Mouse (Mus musculus): ENCODE results near the gene Fcgr3. TPM values are rescaled to one million over a fixed set of nuclear protein-coding genes. Genes with fewer than 3 reads are reported as not detected.
"Not testable (repeated sequence)": the region's sequence is repeated elsewhere in the genome, so short reads cannot be mapped to it uniquely, and the experiment has no call there.

The Fcgr3 gene
- polyA plus RNA-seq, 1 experiment from 2014 or later: 37.4 TPM

DNA sequence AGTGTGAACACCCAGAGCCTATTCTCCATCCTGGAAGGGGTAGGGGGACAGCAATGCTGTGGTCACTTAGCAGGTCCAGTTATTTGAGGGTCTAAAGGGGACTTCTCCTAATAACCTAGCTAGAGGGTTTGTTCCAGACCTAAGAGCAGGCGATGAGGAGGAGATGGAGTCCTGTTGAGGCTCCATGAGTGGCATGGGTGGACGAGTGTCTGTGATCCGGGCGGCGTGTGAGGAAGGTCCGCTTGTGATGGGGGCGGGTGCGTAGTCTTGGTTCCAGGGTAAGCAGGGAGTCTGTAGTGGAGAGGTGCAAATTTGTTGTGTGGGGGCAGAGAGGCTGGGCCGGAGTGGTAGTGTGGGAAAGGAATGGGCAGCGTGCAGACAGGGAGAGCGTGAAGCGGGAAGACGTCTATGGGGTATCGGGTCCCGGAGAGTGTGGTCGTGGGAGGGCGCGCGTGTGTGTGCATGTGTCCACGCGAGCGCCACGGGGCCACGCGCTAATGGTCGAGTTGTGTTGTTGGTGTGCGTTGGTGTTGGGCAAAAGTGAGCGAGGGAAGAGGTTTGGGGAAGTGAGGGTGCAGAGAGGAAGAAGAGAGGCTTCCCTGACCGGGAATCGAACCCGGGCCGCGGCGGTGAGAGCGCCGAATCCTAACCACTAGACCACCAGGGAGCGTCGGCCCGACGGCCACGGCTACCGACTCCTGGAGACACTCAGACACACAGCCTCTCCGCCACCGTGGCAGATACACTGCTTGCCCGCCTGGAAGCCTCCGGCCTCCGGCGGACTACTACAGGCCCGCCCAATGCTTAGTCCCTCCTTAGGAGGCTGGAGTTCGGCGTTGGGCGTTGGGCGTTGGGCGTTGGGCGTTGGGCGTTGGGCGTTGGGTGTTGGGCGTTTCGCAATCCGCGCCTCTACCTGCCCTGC lies 905 bp downstream of the Fcgr3 start:
- not testable (repeated sequence) for H3K9ac ChIP-seq (replicated peaks; ENCODE audit: low read depth)

DNA sequence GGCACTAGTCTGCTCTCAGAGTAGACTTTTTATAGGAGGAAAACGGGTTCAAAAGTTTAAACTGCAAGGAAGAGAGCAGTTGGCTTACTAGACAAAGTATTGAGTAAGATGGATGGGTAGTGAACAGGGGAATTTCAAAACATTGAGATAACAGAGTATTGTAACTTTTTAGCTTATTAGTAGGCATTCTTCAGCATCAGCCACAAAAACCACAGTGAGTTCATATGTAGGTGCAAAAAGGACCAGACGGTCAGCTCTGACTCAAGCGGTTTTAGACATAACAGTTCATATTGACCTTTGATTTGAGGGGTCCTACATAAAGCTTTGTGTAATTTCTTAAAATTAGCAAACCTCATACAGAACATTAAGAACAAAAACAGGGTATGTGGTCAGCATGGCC lies 3.2 kb downstream of the Fcgr3 start:
- Histone ChIP-seq H3K9ac (replicated peaks; ENCODE audit: low read depth) (no peak overlapping the region), H3K27me3 (replicated peaks; ENCODE audit: insufficient read depth, low read length) (peaks cover 8% of the 10 kb centered on the region; the same call in 1 of the 2 replicates), H3K36me3 (ENCODE audit: insufficient read depth, low read length) (no peaks in the 10 kb centered on the region), H3K4me3 (ENCODE audit: low read depth, low read length) (no peak overlapping the region), H3K27ac (ENCODE audit: low read length) (no peak overlapping the region), H3K4me2 (replicated peaks; ENCODE audit: low read depth, low read length) (no peak overlapping the region), H3K4me1 (ENCODE audit: insufficient read depth, low read depth, low read length) (no peaks in the 10 kb centered on the region; the same call in 1 of the 2 replicates), H3K9me3 (ENCODE audit: low read length) (no peaks in the 10 kb centered on the region)
- 46% methylated on average over 3 of the region's 3 CpGs for WGBS
- DNase-seq (ENCODE audit: low spot score) (no peak), ATAC-seq (no peak)
- TF ChIP-seq CTCF (IDR thresholded peaks at IDR 0.05): no peak
- no peak for TF ChIP-seq EP300 (IDR thresholded peaks at IDR 0.05)

More for the DNA sequence above, 905 bp downstream of the Fcgr3 start:
- Histone ChIP-seq H3K4me3 (ENCODE audit: low read depth, low read length) (peak overlapping the region; percentile 29), H3K27me3 (replicated peaks; ENCODE audit: insufficient read depth, low read length) (peaks cover 12% of the 10 kb centered on the region; the same call in 1 of the 2 replicates), H3K4me2 (replicated peaks; ENCODE audit: low read depth, low read length) (peak overlapping the region; percentile 40)
- ATAC-seq: peak; percentile 76
- H3K9me3 ChIP-seq (ENCODE audit: low read length); H3K27ac ChIP-seq (ENCODE audit: low read length); H3K4me1 ChIP-seq (ENCODE audit: insufficient read depth, low read depth, low read length); DNase-seq (ENCODE audit: low spot score); H3K36me3 ChIP-seq (ENCODE audit: insufficient read depth, low read length): not testable (repeated sequence)
- 8% methylated on average over 37 of the region's 61 CpGs for WGBS

DNA sequence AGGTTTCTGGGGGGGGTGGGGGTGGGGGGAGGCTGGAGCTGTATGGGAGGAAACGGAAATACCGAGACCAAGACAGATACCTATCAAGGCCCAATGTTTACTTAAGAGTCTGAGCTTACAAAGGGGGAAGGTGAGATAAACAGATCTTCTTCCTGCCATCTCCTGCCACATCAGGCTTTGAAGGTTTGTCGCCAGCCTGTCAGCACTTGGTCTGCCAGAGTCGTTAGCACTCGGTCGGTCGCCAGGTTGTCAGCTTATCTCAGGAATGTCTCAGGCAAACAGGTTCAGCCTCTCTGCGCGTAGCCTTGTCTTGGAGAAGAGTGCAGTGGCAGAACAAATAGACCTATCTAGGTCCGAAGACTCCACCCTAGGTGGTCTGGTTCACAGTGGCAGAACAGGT lies 4.3 kb downstream of the Fcgr3 start:
- Histone ChIP-seq H3K27ac (ENCODE audit: low read length) (no peak overlapping the region), H3K9me3 (ENCODE audit: low read length) (no peaks in the 10 kb centered on the region), H3K27me3 (replicated peaks; ENCODE audit: insufficient read depth, low read length) (peaks cover 4% of the 10 kb centered on the region; the same call in 1 of the 2 replicates), H3K36me3 (ENCODE audit: insufficient read depth, low read length) (no peaks in the 10 kb centered on the region), H3K4me3 (ENCODE audit: low read depth, low read length) (no peak overlapping the region), H3K4me1 (ENCODE audit: insufficient read depth, low read depth, low read length) (no peaks in the 10 kb centered on the region; the same call in 1 of the 2 replicates), H3K4me2 (replicated peaks; ENCODE audit: low read depth, low read length) (peak overlapping the region; percentile 30; the same call in 1 of the 2 replicates), H3K9ac (replicated peaks; ENCODE audit: low read depth) (no peak overlapping the region)
- WGBS: 8% methylated on average over 10 of the region's 10 CpGs
- DNase-seq (ENCODE audit: low spot score) (peak; percentile 59), ATAC-seq (peak; percentile 10; the same call in 1 of the 2 replicates)
- TF ChIP-seq EP300 (IDR thresholded peaks at IDR 0.05): peak; percentile 39
- TF ChIP-seq CTCF (IDR thresholded peaks at IDR 0.05): no peak

DNA sequence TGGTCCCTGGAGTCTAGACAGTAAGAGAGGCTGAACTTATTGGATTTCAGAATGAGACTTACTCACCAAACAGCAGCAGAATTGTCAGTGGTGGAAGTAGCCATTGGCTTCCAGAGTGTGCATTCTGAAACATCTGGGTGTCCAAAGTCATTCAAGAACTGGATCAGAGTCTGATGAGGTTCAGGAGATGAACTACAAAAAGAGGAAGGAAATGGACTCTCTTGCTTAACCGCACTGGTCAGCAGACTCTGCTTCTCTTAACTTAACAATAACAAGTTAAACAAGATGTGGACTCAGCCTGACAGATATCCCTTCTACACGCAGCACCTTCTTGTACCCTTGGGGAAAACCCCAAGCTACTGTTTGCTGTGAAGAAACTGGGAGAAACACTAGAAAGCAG lies 5.5 kb downstream of the Fcgr3 start:
- Histone ChIP-seq H3K4me3 (ENCODE audit: low read depth, low read length) (no peak overlapping the region), H3K36me3 (ENCODE audit: insufficient read depth, low read length) (no peaks in the 10 kb centered on the region), H3K4me1 (ENCODE audit: insufficient read depth, low read depth, low read length) (no peaks in the 10 kb centered on the region; the same call in 1 of the 2 replicates), H3K4me2 (replicated peaks; ENCODE audit: low read depth, low read length) (no peak overlapping the region), H3K27me3 (replicated peaks; ENCODE audit: insufficient read depth, low read length) (no peaks in the 10 kb centered on the region), H3K9ac (replicated peaks; ENCODE audit: low read depth) (no peak overlapping the region), H3K9me3 (ENCODE audit: low read length) (no peaks in the 10 kb centered on the region), H3K27ac (ENCODE audit: low read length) (no peak overlapping the region)
- peak; percentile 51 for DNase-seq (ENCODE audit: low spot score)
- WGBS: 30% methylated on average over 2 of the region's 2 CpGs
- ATAC-seq: no peak
- TF ChIP-seq CTCF (IDR thresholded peaks at IDR 0.05): no peak
- TF ChIP-seq EP300 (IDR thresholded peaks at IDR 0.05): no peak

DNA sequence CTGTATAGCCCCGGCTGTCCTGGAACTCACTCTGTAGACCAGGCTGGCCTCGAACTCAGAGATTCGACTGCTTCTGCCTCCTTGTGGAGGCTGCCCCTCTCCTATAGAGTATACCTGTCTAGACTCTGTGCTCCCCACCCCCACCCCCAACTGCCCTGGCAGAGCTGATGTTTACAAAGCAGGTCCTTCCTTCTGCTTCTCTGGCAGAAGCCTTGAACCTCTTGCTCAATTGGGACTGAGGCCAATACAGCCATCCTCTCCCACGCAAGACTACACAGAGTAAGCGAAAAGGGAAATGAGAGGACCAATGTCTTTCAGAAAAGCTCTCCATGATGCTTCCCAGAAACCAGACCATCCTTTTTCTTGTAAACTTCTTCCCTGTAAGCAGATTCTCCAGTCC lies 7.5 kb downstream of the Fcgr3 start:
- 66% methylated on average over 5 of the region's 5 CpGs for WGBS
- H3K36me3 ChIP-seq (ENCODE audit: insufficient read depth, low read length): no peaks in the 10 kb centered on the region
- no peaks in the 10 kb centered on the region for H3K9me3 ChIP-seq (ENCODE audit: low read length)
- H3K9ac ChIP-seq (replicated peaks; ENCODE audit: low read depth): no peak overlapping the region
- no peaks in the 10 kb centered on the region; the same call in 1 of the 2 replicates for H3K4me1 ChIP-seq (ENCODE audit: insufficient read depth, low read depth, low read length)
- H3K27ac ChIP-seq (ENCODE audit: low read length): no peak overlapping the region
- DNase-seq (ENCODE audit: low spot score) (peak; percentile 30), ATAC-seq (no peak)
- TF ChIP-seq EP300 (IDR thresholded peaks at IDR 0.05): no peak
- TF ChIP-seq CTCF (IDR thresholded peaks at IDR 0.05): no peak
- H3K4me2 ChIP-seq (replicated peaks; ENCODE audit: low read depth, low read length): no peak overlapping the region
- H3K27me3 ChIP-seq (replicated peaks; ENCODE audit: insufficient read depth, low read length): no peaks in the 10 kb centered on the region
- no peak overlapping the region for H3K4me3 ChIP-seq (ENCODE audit: low read depth, low read length)

DNA sequence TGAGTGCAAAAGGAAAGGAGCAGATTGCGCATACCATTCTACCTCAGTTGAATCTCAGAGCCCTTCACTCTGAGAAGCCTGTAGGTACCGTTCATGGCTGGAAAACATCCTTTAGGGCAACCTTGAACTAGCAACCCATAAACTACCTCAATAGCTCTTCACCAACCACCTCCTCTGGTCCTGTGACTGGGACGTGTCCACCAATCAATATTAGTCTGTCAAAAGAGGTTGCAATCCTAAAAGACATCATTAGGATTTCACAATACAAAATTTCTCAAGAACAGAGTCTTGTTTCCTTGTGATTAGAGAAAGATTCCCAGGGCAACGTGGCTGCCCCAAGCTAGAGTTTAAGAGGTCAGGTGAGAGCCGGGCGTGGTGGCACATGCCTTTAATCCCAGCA lies 11.4 kb downstream of the Fcgr3 start:
- 80% methylated on average over 6 of the region's 6 CpGs for WGBS
- no peaks in the 10 kb centered on the region for H3K27me3 ChIP-seq (replicated peaks; ENCODE audit: insufficient read depth, low read length)
- no peaks in the 10 kb centered on the region for H3K36me3 ChIP-seq (ENCODE audit: insufficient read depth, low read length)
- no peak overlapping the region for H3K4me2 ChIP-seq (replicated peaks; ENCODE audit: low read depth, low read length)
- H3K4me3 ChIP-seq (ENCODE audit: low read depth, low read length): no peak overlapping the region
- TF ChIP-seq EP300 (IDR thresholded peaks at IDR 0.05) (no peak), CTCF (IDR thresholded peaks at IDR 0.05) (no peak)
- H3K27ac ChIP-seq (ENCODE audit: low read length): no peak overlapping the region
- H3K4me1 ChIP-seq (ENCODE audit: insufficient read depth, low read depth, low read length): no peaks in the 10 kb centered on the region
- DNase-seq (ENCODE audit: low spot score) (peak; percentile 17), ATAC-seq (no peak)
- no peaks in the 10 kb centered on the region for H3K9me3 ChIP-seq (ENCODE audit: low read length)
- no peak overlapping the region for H3K9ac ChIP-seq (replicated peaks; ENCODE audit: low read depth)
